Mouse (Mus musculus) kidney, postnatal 0 days (tissue): Measurements from ENCODE around the gene 1700010I14Rik. TPM values are rescaled to one million over a fixed set of nuclear protein-coding genes. Genes with fewer than 3 reads are reported as not detected.

Source experiments
- ATAC-seq: fragments of 200-750 bp; cut with Nextera tagmentation; replicated peaks from 2 replicates; pipeline ENCODE4 v1.8.0; 2017; ENCODE audit warnings: low read depth, moderate number of reproducible peaks, moderate TSS enrichment, moderate library complexity; ENCODE audit not compliant: low FRiP score
- DNase-seq: peaks from one replicate; pipeline ENCODE4 v3.0.0-alpha.2; 2016; ENCODE audit warnings: low spot score
- H3K27ac ChIP-seq: fragments of 300-500 bp; sonication (generic); 2 replicates; pipeline ENCODE4 v1.5.1; 2014; ENCODE audit warnings: mild to moderate bottlenecking
- H3K27me3 ChIP-seq: fragments of 300-500 bp; sonication (generic); 2 replicates; pipeline ENCODE4 v1.6.1; 2014; ENCODE audit warnings: low read length, mixed read lengths; ENCODE audit not compliant: insufficient read depth
- H3K36me3 ChIP-seq: fragments of 300-500 bp; sonication (generic); 2 replicates; pipeline ENCODE4 v1.6.1; 2014; ENCODE audit warnings: low read length, mixed read lengths; ENCODE audit not compliant: insufficient read depth
- H3K4me1 ChIP-seq: fragments of 300-500 bp; sonication (generic); replicated peaks from 2 replicates; pipeline ENCODE4 v1.6.1; 2014; ENCODE audit warnings: antibody characterized with exemption, low read length, mixed read lengths; ENCODE audit not compliant: insufficient read depth
- H3K4me2 ChIP-seq: fragments of 300-500 bp; sonication (generic); 2 replicates; pipeline ENCODE4 v1.6.1; 2014; ENCODE audit warnings: mild to moderate bottlenecking, low read length, moderate library complexity, mixed read lengths
- H3K4me3 ChIP-seq: fragments of 300-500 bp; sonication (generic); replicated peaks from 2 replicates; pipeline ENCODE4 v1.5.1; 2014; ENCODE audit warnings: low read depth, low read length
- H3K9ac ChIP-seq: fragments of 300-500 bp; sonication (generic); 2 replicates; pipeline ENCODE4 v1.6.1; 2014; ENCODE audit warnings: low read depth, low read length
- H3K9me3 ChIP-seq: fragments of 300-500 bp; sonication (generic); replicated peaks from 2 replicates; pipeline ENCODE4 v1.6.1; 2016; ENCODE audit warnings: low read length, inconsistent platforms, mixed read lengths
- CTCF ChIP-seq: IDR thresholded peaks from 2 replicates; pipeline ENCODE4 v1.5.1; 2016; ENCODE audit warnings: antibody characterized with exemption, low read depth, mild to moderate bottlenecking, moderate library complexity
- WGBS: fragments of 180-500 bp; shearing (Covaris S2); extraction: QIAGEN DNeasy Blood & Tissue Kit; methylation state at CpG from one replicate; pipeline ENCODE4 v1.1.7; 2014; 5-methylcytosine and 5-hydroxymethylcytosine counted together
- polyA plus RNA-seq: library from polyadenylated mRNA; unstranded; fragments of >200 nt; fragmentation: Nextera tagmentation; extraction: Ambion mirVana; gene quantifications from 2 replicates; pipeline ENCODE4 v1.2.1, GENCODE M21; 2015

The 1700010I14Rik gene
- polyA plus RNA-seq, 1 experiment from 2014 or later, result 1.9 TPM

DNA sequence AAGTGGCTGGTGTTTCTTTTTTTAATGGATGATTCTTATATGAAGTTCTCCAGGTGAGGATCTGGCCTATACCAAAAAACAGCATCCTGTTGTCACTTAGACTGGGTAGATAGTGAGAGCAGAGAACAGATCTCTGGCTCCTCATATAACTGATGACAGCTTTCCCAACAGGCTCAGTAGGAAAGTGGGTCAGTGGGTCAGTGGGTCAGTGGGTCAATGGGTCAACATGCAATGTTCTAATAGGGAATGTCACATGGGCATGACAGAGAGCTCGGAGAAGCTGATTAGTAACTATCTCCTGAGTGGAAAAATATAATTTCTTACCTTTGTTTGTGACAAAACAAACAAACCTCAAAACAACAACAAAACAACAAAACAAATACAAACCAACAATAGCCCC lies 7.2 kb downstream of the 1700010I14Rik start:
- WGBS, result 74% methylated on average over 1 of the region's 1 CpGs
- no peaks in the 10 kb centered on the region for H3K9me3 ChIP-seq
- no peak for ATAC-seq
- no peak overlapping the region for H3K9ac ChIP-seq
- no peaks in the 10 kb centered on the region for H3K27me3 ChIP-seq
- no peak for TF ChIP-seq CTCF
- DNase-seq, result no peak
- H3K36me3 ChIP-seq, result no peaks in the 10 kb centered on the region; the same call in 1 of the 2 replicates
- no peaks in the 10 kb centered on the region for H3K4me1 ChIP-seq
- H3K4me2 ChIP-seq, result no peak overlapping the region
- H3K4me3 ChIP-seq, result no peak overlapping the region
- H3K27ac ChIP-seq, result no peak overlapping the region

DNA sequence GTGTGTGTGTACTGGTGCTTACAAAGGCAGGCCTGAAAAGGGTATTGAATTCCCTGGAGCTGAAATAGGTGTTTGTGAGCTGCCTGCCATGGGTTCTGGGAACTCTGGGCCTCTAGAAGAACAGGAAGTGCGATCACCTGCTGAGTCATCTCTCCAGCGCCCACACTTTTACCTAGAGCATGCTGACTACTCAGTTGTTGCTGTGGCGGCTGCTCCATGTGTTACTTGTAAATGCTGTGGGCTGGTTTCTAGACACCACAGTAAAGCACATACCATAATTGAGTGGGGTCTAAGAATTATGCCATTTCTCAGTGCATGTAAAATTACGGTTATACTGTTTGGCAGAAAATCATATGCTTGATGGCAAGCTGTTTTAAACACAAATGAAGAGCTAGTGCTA lies 14.3 kb downstream of the 1700010I14Rik start:
- Histone ChIP-seq H3K27ac (no peak overlapping the region), H3K9ac (no peak overlapping the region), H3K27me3 (no peaks in the 10 kb centered on the region), H3K4me3 (no peak overlapping the region), H3K4me2 (no peak overlapping the region), H3K9me3 (no peaks in the 10 kb centered on the region), H3K4me1 (no peaks in the 10 kb centered on the region), H3K36me3 (no peaks in the 10 kb centered on the region)
- no peak for DNase-seq
- no peak for ATAC-seq
- no peak for TF ChIP-seq CTCF
- WGBS, result 75% methylated on average over 4 of the region's 4 CpGs

DNA sequence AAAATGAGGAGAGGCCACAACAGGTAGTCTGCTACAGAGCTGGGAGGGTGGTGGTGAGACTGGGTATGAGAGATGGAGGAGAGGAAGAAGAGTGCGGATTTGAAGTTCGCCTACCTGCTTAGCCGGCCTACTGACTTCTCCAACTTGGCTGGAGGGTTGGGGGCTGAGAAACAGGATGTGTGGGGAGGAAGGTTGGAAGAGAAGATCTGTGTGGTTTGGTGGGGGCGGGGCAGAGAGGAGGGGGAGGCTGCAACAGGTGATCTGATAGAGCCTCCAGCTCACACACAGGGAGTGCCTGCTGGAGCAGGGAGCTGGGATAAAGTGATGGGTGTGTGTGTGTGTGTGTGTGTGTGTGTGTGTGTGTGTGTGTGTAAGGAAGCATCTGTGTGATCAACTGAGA lies 16.4 kb downstream of the 1700010I14Rik start:
- no peak for DNase-seq
- no peaks in the 10 kb centered on the region for H3K9me3 ChIP-seq
- no peaks in the 10 kb centered on the region for H3K27me3 ChIP-seq
- H3K4me1 ChIP-seq, result no peaks in the 10 kb centered on the region
- no peak overlapping the region for H3K27ac ChIP-seq
- H3K4me3 ChIP-seq, result no peak overlapping the region
- no peak for ATAC-seq
- 85% methylated on average over 4 of the region's 4 CpGs for WGBS
- H3K9ac ChIP-seq, result no peak overlapping the region
- no peaks in the 10 kb centered on the region for H3K36me3 ChIP-seq
- no peak overlapping the region for H3K4me2 ChIP-seq
- no peak for TF ChIP-seq CTCF

DNA sequence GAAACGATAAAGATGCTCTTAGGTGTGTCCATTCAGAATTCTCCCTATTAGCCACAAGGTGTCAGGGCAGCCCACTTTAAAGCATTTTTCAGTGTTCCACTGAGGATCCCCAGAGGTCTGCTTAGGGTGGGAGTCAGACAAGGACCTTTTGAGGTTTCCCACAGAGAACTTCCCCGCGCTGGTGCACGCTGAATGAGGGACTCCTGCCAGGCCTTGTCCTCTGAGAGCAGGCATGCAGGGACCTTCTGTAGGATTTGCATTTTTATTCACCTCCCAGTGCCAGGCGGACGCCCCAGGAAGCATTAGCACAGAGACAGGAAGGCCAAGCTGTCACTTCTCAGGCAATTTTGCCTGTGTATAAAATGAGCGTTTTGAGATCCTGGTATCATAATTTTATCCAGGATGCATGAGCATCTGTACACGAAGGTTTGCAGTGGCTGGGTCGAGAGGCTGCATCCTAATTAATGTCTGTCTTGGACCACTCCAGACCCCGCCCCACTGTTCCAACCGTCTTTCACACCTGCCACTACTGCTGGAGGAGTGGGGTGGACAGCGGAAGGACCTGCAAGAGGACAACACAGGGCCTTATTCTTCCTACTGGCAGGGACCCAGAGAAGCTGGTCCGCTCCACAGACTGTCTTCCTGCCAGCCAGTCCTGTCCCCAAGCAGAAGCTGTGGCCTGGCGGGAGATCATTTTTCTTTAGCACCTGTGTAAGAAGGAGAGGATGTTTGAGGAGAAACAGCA lies 35.2 kb downstream of the 1700010I14Rik start:
- no peaks in the 10 kb centered on the region for H3K9me3 ChIP-seq
- no peaks in the 10 kb centered on the region for H3K36me3 ChIP-seq
- peak; percentile 46 for TF ChIP-seq CTCF
- no peak overlapping the region for H3K4me2 ChIP-seq
- ATAC-seq, result no peak
- H3K27me3 ChIP-seq, result no peaks in the 10 kb centered on the region
- no peak overlapping the region for H3K27ac ChIP-seq
- 42% methylated on average over 14 of the region's 14 CpGs for WGBS
- no peak overlapping the region for H3K4me3 ChIP-seq
- H3K4me1 ChIP-seq, result no peaks in the 10 kb centered on the region
- peak; percentile 22 for DNase-seq
- H3K9ac ChIP-seq, result no peak overlapping the region

DNA sequence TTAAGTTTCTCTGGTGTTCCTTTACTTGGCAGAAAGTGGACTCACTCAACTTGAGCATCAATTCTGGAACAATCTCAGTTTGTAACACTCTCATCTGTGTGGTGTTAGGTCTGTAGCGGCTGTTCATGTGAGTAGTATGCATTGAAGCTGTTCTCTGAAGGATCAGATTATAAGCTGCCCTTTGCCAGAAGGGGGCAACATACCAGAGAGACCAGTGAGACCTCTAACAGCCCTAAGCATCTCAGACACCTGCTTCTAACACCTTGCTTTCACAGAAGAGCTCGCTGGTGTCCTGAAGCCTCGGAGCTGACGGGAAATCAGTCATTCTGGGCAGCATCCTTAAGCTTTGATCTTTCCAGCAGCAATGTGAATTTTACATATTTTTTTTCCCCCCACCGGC lies 42.0 kb downstream of the 1700010I14Rik start:
- Histone ChIP-seq H3K27me3 (no peaks in the 10 kb centered on the region), H3K4me1 (no peaks in the 10 kb centered on the region), H3K9ac (no peak overlapping the region), H3K36me3 (no peaks in the 10 kb centered on the region), H3K27ac (no peak overlapping the region), H3K4me2 (no peak overlapping the region), H3K4me3 (no peak overlapping the region), H3K9me3 (no peaks in the 10 kb centered on the region)
- 67% methylated on average over 5 of the region's 5 CpGs for WGBS
- DNase-seq, result no peak
- no peak for ATAC-seq
- no peak; the same call in 1 of the 2 replicates for TF ChIP-seq CTCF

DNA sequence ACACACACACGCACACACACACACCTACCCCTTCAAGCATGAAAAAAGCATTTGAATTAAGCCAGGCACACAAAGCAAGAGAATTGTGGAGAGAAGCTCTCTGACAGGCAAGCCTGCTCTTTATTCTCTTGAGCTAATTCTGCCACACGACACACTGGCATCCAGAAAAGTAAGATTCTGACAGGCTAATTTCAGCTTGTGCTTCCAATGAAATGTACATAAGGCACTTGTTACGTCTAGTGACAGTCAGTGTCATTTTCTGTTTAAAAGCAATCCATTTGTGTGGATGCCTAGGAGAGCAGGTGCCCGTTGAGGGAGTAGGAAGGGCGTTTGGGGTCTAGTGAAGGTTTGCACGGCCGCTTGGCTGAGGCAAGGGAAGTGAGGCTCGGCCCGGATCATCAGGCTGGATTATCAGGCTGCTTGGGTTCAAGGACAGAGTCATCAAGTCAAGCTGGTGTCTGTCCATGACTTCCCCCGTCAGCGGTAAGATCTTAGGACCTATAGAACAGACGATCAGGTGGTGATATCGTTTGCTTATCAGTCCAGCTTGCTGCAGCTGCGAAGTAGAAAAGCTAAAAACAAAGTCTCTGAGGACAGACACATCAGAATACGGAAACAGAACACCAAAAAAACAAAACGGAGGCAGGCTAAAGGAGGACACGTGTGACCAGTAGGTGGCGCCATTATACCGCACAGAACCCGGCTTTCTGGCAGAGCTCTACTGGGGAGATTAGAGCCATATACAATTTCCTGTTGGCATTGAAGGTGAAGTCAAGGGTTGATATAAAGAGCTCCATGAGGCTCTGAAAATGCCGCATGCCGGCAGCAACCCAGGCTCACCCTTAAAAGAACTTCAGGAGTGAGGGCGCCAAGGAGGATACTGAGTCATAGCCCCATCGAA lies 43.4 kb downstream of the 1700010I14Rik start:
- 16% methylated on average over 24 of the region's 24 CpGs for WGBS
- DNase-seq, result peak; percentile 90
- peak; percentile 92 for TF ChIP-seq CTCF
- peak overlapping the region; percentile 39; the same call in 1 of the 2 replicates for H3K4me2 ChIP-seq
- no peaks in the 10 kb centered on the region for H3K36me3 ChIP-seq
- no peak overlapping the region for H3K4me3 ChIP-seq
- H3K4me1 ChIP-seq, result no peaks in the 10 kb centered on the region
- no peaks in the 10 kb centered on the region for H3K27me3 ChIP-seq
- H3K27ac ChIP-seq, result no peak overlapping the region
- no peak; the same call in 1 of the 2 replicates for ATAC-seq
- no peak overlapping the region for H3K9ac ChIP-seq
- no peaks in the 10 kb centered on the region for H3K9me3 ChIP-seq
